29 mouse cellular contexts compared by ENCODE assay signal in genomic region chr12:3546781-3547180, GRCm38 (mm10). TPM values are rescaled to one million over a fixed set of nuclear protein-coding genes. Genes with fewer than 3 reads are reported as not detected.
DNase-seq lines count a peak whose midpoint lies in the region; ATAC-seq and TF ChIP-seq lines count a peak whose summit lies in the region.
"Had no signal": no experiment of that assay in that cellular context is flagged by ENCODE, and none has a peak within 500 bp of the region (broad histone marks: within the 10 kb centered on the region; RNA-seq: fewer than 3 reads in every experiment).

No protein-coding gene starts in this region.

- 0 out of 2 replicates have a peak overlapping the region, but pooled peaks have one; percentile 16 for H3K27ac ChIP-seq in heart, embryonic 10.5 days
- H3K27ac ChIP-seq in heart, embryonic 11.5 days (ENCODE audit: low read depth, low read length) = no peak overlapping the region
- peak overlapping the region; percentile 82 for H3K27ac ChIP-seq in thymus, adult 2 months (ENCODE audit: control insufficient read depth, insufficient read depth, low read length)
- H3K27ac ChIP-seq: embryonic facial prominence, embryonic 13.5 days; embryonic facial prominence, embryonic 15.5 days; forebrain, embryonic 10.5 days; forebrain, embryonic 12.5 days had no signal

- ATAC-seq in frontal cortex, adult (ENCODE audit: low TSS enrichment) = peak; percentile 53
- no peak for ATAC-seq in heart, embryonic 11.5 days (replicated peaks; ENCODE audit: insufficient number of reproducible peaks, low FRiP score, low TSS enrichment)
- ATAC-seq: forebrain, embryonic 14.5 days; forebrain, embryonic 16.5 days; Patski had no signal

- WGBS in heart, embryonic 10.5 days = 27% methylated on average over 6 of the region's 6 CpGs
- 37% methylated on average over 6 of the region's 6 CpGs for WGBS in heart, embryonic 11.5 days (ENCODE audit: insufficient replicate concordance)
- WGBS in thymus, adult 2 months = 61% methylated on average over 6 of the region's 6 CpGs

- no peak overlapping the region for H3K4me2 ChIP-seq in heart, embryonic 11.5 days
- H3K4me2 ChIP-seq: embryonic facial prominence, embryonic 13.5 days; embryonic facial prominence, embryonic 15.5 days; forebrain, embryonic 12.5 days had no signal

- no peak overlapping the region for H3K4me3 ChIP-seq in heart, embryonic 10.5 days
- H3K4me3 ChIP-seq in heart, embryonic 11.5 days (ENCODE audit: low read depth, low read length) = no peak overlapping the region
- H3K4me3 ChIP-seq in thymus, adult 2 months (ENCODE audit: control insufficient read depth, insufficient read depth, low read length) = no peak overlapping the region
- H3K4me3 ChIP-seq: embryonic facial prominence, embryonic 13.5 days; embryonic facial prominence, embryonic 15.5 days; erythroblast, embryonic 14.5 days; forebrain, embryonic 10.5 days; forebrain, embryonic 12.5 days had no signal

- no peak overlapping the region for H3K9ac ChIP-seq in heart, embryonic 11.5 days (ENCODE audit: low read depth, low read length)
- H3K9ac ChIP-seq: embryonic facial prominence, embryonic 13.5 days; embryonic facial prominence, embryonic 15.5 days; forebrain, embryonic 12.5 days had no signal

- no peaks in the 10 kb centered on the region for H3K9me3 ChIP-seq in heart, embryonic 10.5 days
- H3K9me3 ChIP-seq in heart, embryonic 11.5 days (replicated peaks; ENCODE audit: control insufficient read depth, low read length) = no peaks in the 10 kb centered on the region
- H3K9me3 ChIP-seq: embryonic facial prominence, embryonic 13.5 days; embryonic facial prominence, embryonic 15.5 days; forebrain, embryonic 10.5 days; forebrain, embryonic 12.5 days; G1E had no signal

- no peak for DNase-seq in frontal cortex, postnatal 14 days (ENCODE audit: low spot score in 2 of 2)
- peak; percentile 45 for DNase-seq in heart, embryonic 10.5 days (ENCODE audit: low spot score)
- DNase-seq in thymus, adult 2 months = no peak
- no peak for DNase-seq in thymus, postnatal 36 days
- peak; percentile 58 for DNase-seq in brain, adult 2 months (ENCODE audit: low read depth, low spot score)
- no peak for DNase-seq in spleen, adult 12 weeks (ENCODE audit: low spot score)
- DNase-seq: adrenal gland, adult 8-10 months; adrenal gland, postnatal 14 days; adrenal gland, postnatal 36 days; B cell, adult 2 months; cerebellum, adult 11 months; cerebellum, adult 18-20 months; cerebellum, adult 8-10 months; cerebellum, adult 9-11 months; cerebellum, postnatal 14 days; cerebellum, postnatal 36 days; embryo, embryonic 11 days had no signal

- no peak for TF ChIP-seq POLR2A in thymus, adult 2 months (IDR thresholded peaks at IDR 0.05; ENCODE audit: control insufficient read depth, extremely low read depth, insufficient read depth, low read length, poor library complexity)

- H3K27me3 ChIP-seq in heart, embryonic 10.5 days (ENCODE audit: insufficient read depth, poor library complexity, severe bottlenecking) = no peaks in the 10 kb centered on the region
- no peaks in the 10 kb centered on the region for H3K27me3 ChIP-seq in heart, embryonic 11.5 days (ENCODE audit: control insufficient read depth, insufficient read depth, low read length)
- no peaks in the 10 kb centered on the region for H3K27me3 ChIP-seq in thymus, adult 2 months (ENCODE audit: control insufficient read depth, insufficient read depth, low read length)
- H3K27me3 ChIP-seq: CH12.LX; embryonic facial prominence, embryonic 13.5 days; embryonic facial prominence, embryonic 15.5 days; forebrain, embryonic 12.5 days; Patski had no signal

- no peaks in the 10 kb centered on the region for H3K36me3 ChIP-seq in heart, embryonic 10.5 days
- H3K36me3 ChIP-seq in heart, embryonic 11.5 days (ENCODE audit: control insufficient read depth, insufficient read depth, low read length) = no peaks in the 10 kb centered on the region
- no peaks in the 10 kb centered on the region for H3K36me3 ChIP-seq in thymus, adult 2 months (ENCODE audit: control insufficient read depth, insufficient read depth, low read length)
- H3K36me3 ChIP-seq: embryonic facial prominence, embryonic 13.5 days; embryonic facial prominence, embryonic 15.5 days; forebrain, embryonic 10.5 days; forebrain, embryonic 12.5 days; G1E had no signal

- peaks cover 29% of the 10 kb centered on the region for H3K4me1 ChIP-seq in heart, embryonic 10.5 days
- peaks cover 13% of the 10 kb centered on the region; the same call in 1 of the 2 replicates for H3K4me1 ChIP-seq in heart, embryonic 11.5 days (ENCODE audit: control insufficient read depth, insufficient read depth, low read length)
- H3K4me1 ChIP-seq in thymus, adult 2 months (replicated peaks; ENCODE audit: control insufficient read depth, insufficient read depth, low read length) = peaks cover 30% of the 10 kb centered on the region

- TF ChIP-seq CTCF in thymus, adult 2 months (IDR thresholded peaks at IDR 0.05; ENCODE audit: borderline replicate concordance, control insufficient read depth, extremely low read depth, insufficient read depth, low read length, poor library complexity) = no peak

RNA-seq across cellular contexts. Expression of gene Dtnb, which starts 25.4 kb away (rescaled TPM):
- 20.3 and 28.7 TPM in 2 replicates for polyA plus RNA-seq in heart, embryonic 10.5 days (2016; fragmentation: Nextera tagmentation; extraction: Ambion mirVana)
- 22.6 and 26.7 TPM in 2 replicates for polyA plus RNA-seq in heart, embryonic 11.5 days (2014; fragmentation: Nextera tagmentation; extraction: Ambion mirVana)
- polyA plus RNA-seq in thymus, adult 2 months (2012; rRNA removed) = 60.7 and 60.8 TPM in 2 replicates
- polyA plus RNA-seq: G1E had no signal

Comparison
In these comparisons a context has a peak if more than half of its experiments do, and no peak if none do; other contexts are left out.
1. DNase-seq: peak in heart, embryonic 10.5 days (single experiment) and brain, adult 2 months (single experiment); none in frontal cortex, postnatal 14 days (0 of 2), thymus, adult 2 months (single experiment), thymus, postnatal 36 days (0 of 2) and spleen, adult 12 weeks (single experiment).